15 mouse cellular contexts compared by ENCODE assay signal in genomic region chr9:65621666-65622065, GRCm38 (mm10).
"Had no signal": no experiment of that assay in that cellular context is flagged by ENCODE, and none has a peak within 500 bp of the region (broad histone marks: within the 10 kb centered on the region; RNA-seq: fewer than 3 reads in every experiment).

No protein-coding gene starts in this region.

- H3K27me3 ChIP-seq: hindbrain, embryonic 15.5 days; stomach, embryonic 15.5 days had no signal

- H3K27ac ChIP-seq: hindbrain, embryonic 15.5 days; kidney, postnatal 0 days; limb, embryonic 10.5 days; limb, embryonic 13.5 days; liver, embryonic 15.5 days; stomach, embryonic 15.5 days had no signal

- H3K36me3 ChIP-seq: hindbrain, embryonic 15.5 days; limb, embryonic 10.5 days; limb, embryonic 13.5 days; liver, embryonic 15.5 days; stomach, embryonic 15.5 days had no signal

- DNase-seq: lung, adult 2 months; lung, postnatal 14 days; lung, postnatal 4 days; midbrain, embryonic 14.5 days; right cerebral cortex, adult 18-20 months; right cerebral cortex, postnatal 14 days; right cerebral cortex, postnatal 4 days had no signal

- H3K9me3 ChIP-seq: hindbrain, embryonic 15.5 days; limb, embryonic 10.5 days; limb, embryonic 13.5 days; liver, embryonic 15.5 days; stomach, embryonic 15.5 days had no signal

- H3K4me1 ChIP-seq: hindbrain, embryonic 15.5 days; limb, embryonic 10.5 days; limb, embryonic 13.5 days; liver, embryonic 15.5 days; stomach, embryonic 15.5 days had no signal

- H3K4me3 ChIP-seq: hindbrain, embryonic 15.5 days; limb, embryonic 10.5 days; limb, embryonic 13.5 days; liver, embryonic 15.5 days; stomach, embryonic 15.5 days had no signal

- H3K4me2 ChIP-seq: hindbrain, embryonic 15.5 days; limb, embryonic 13.5 days; liver, embryonic 11.5 days; liver, embryonic 15.5 days; midbrain, embryonic 11.5 days; stomach, embryonic 15.5 days had no signal

- H3K9ac ChIP-seq: hindbrain, embryonic 15.5 days; limb, embryonic 13.5 days; liver, embryonic 15.5 days; stomach, embryonic 15.5 days had no signal
